ENCODE assay signal across 8 mouse cellular contexts in the genomic region with DNA sequence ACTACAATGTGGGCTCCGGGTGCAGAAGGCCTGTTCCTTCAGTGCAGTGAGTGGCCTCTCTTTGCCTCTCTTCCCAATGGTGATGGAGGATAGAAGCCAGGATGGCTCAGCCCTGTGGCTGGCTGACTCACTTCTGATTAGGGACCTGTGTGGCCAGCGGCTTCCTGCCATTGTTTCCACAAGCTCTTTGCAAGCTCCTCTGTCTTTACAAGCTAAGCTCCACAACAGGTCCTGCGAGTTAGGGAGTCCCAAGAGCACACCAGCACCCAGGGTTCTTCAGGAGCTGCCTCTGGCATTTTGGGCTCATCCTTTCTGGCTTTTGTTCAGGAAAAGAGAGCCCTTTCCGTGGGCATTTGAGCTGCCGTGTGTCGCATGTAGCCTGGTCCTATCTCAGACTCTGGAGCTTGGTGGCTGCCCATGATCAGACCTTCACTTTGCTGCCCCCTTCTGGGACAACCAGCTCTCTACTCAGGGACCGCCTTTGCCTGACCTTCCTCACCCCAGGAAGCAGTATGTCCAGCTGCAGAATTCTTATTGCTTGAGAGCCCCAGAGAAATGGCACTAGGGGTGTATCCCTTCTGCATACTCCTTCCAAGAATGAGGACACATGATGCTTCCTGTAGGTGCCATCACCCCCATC.
DNase-seq lines count a peak whose midpoint lies in the region; ATAC-seq lines count a peak whose summit lies in the region.

No protein-coding gene starts in this region.

- H3K9ac ChIP-seq in hindbrain, embryonic 12.5 days: no peak overlapping the region

- no peak for ATAC-seq in hindbrain, embryonic 12.5 days (ENCODE audit: low FRiP score)

- peaks cover 97% of the 10 kb centered on the region for H3K4me1 ChIP-seq in hindbrain, embryonic 12.5 days

- DNase-seq in R1 (ENCODE audit: low read depth, low spot score): peak; percentile 78
- peak; percentile 91 for DNase-seq in cerebellum, adult 9-10 months
- DNase-seq in frontal cortex, postnatal 25 days (ENCODE audit: low spot score in 2 of 2): peak; percentile 45 to 63
- DNase-seq in left cerebral cortex, adult 18-20 months (ENCODE audit: low spot score in 2 of 2): peak; percentile 63 to 71
- DNase-seq in lung, postnatal 4 days: peak; percentile 80 to 88
- peak; percentile 51 for DNase-seq in right cerebral cortex, adult 18-20 months
- peak; percentile 52 for DNase-seq in urinary bladder, adult 2 months (ENCODE audit: low spot score)

- no peaks in the 10 kb centered on the region for H3K27me3 ChIP-seq in hindbrain, embryonic 12.5 days

- H3K4me3 ChIP-seq in hindbrain, embryonic 12.5 days: no peak overlapping the region

- no peaks in the 10 kb centered on the region for H3K9me3 ChIP-seq in hindbrain, embryonic 12.5 days (replicated peaks)

- peak overlapping the region; percentile 81 for H3K27ac ChIP-seq in hindbrain, embryonic 12.5 days

- H3K36me3 ChIP-seq in hindbrain, embryonic 12.5 days: no peaks in the 10 kb centered on the region

- H3K4me2 ChIP-seq in hindbrain, embryonic 12.5 days (replicated peaks): peak overlapping the region; percentile 19

- 23% methylated on average over 7 of the region's 7 CpGs for WGBS in hindbrain, embryonic 12.5 days
